Mouse (Mus musculus): ENCODE data around the gene Aldoc. TPM values are rescaled to one million over a fixed set of nuclear protein-coding genes. Genes with fewer than 3 reads are reported as not detected.

Aldoc gene
- polyA plus RNA-seq, 1 experiment from 2014 or later = 24.5 TPM

- no peaks in the 10 kb centered on the region for H3K27me3 ChIP-seq (replicated peaks)
- no peaks in the 10 kb centered on the region for H3K4me1 ChIP-seq
- H3K9ac ChIP-seq = no peak overlapping the region
- H3K4me2 ChIP-seq = no peak overlapping the region
- H3K36me3 ChIP-seq = peaks cover 50% of the 10 kb centered on the region
- WGBS = 97% methylated on average over 2 of the region's 2 CpGs
- no peak for ATAC-seq (ENCODE audit: insufficient read depth, low FRiP score, low read depth)
- no peaks in the 10 kb centered on the region for H3K9me3 ChIP-seq
- no peak overlapping the region for H3K27ac ChIP-seq
- H3K4me3 ChIP-seq (replicated peaks) = no peak overlapping the region
Measured at GRCm38 (mm10) chr11:78313662-78314061, 9.1 kb upstream of the Aldoc start.

GRCm38 (mm10) chr11:78318411-78318810 is 4.4 kb upstream of the Aldoc start:
- Histone ChIP-seq H3K4me1 (peaks cover 13% of the 10 kb centered on the region; the same call in 1 of the 2 replicates), H3K4me2 (no peak overlapping the region), H3K27ac (no peak overlapping the region), H3K9ac (no peak overlapping the region), H3K27me3 (replicated peaks) (no peaks in the 10 kb centered on the region), H3K9me3 (no peaks in the 10 kb centered on the region), H3K36me3 (peaks cover 51% of the 10 kb centered on the region), H3K4me3 (replicated peaks) (no peak overlapping the region)
- WGBS = 95% methylated on average over 2 of the region's 2 CpGs
- ATAC-seq (ENCODE audit: insufficient read depth, low FRiP score, low read depth) = no peak

GRCm38 (mm10) chr11:78322076-78322831 is 514 bp upstream of the Aldoc start:
- Histone ChIP-seq H3K4me1 (peaks cover 15% of the 10 kb centered on the region; the same call in 1 of the 2 replicates), H3K27ac (peak overlapping the region; percentile 59; the same call in 1 of the 2 replicates), H3K9me3 (no peaks in the 10 kb centered on the region), H3K36me3 (peaks cover 29% of the 10 kb centered on the region), H3K4me3 (replicated peaks) (no peak overlapping the region), H3K9ac (no peak overlapping the region), H3K27me3 (replicated peaks) (no peaks in the 10 kb centered on the region), H3K4me2 (peak overlapping the region; percentile 43)
- WGBS = 43% methylated on average over 2 of the region's 2 CpGs
- no peak for ATAC-seq (ENCODE audit: insufficient read depth, low FRiP score, low read depth)

- Histone ChIP-seq H3K36me3 (peaks cover 13% of the 10 kb centered on the region), H3K27ac (no peak overlapping the region), H3K4me2 (no peak overlapping the region), H3K27me3 (replicated peaks) (no peaks in the 10 kb centered on the region), H3K4me3 (replicated peaks) (no peak overlapping the region), H3K9me3 (no peaks in the 10 kb centered on the region), H3K4me1 (peaks cover 20% of the 10 kb centered on the region), H3K9ac (no peak overlapping the region)
- 83% methylated on average over 15 of the region's 15 CpGs for WGBS
- ATAC-seq (ENCODE audit: insufficient read depth, low FRiP score, low read depth) = no peak
Measured at GRCm38 (mm10) chr11:78324000-78324785, 1.4 kb downstream of the Aldoc start.

- H3K27ac ChIP-seq = no peak overlapping the region
- H3K4me1 ChIP-seq = peaks cover 23% of the 10 kb centered on the region
- H3K36me3 ChIP-seq = peaks cover 8% of the 10 kb centered on the region; the same call in 1 of the 2 replicates
- H3K4me3 ChIP-seq (replicated peaks) = no peak overlapping the region
- WGBS = 94% methylated on average over 12 of the region's 12 CpGs
- no peak overlapping the region for H3K4me2 ChIP-seq
- H3K9ac ChIP-seq = no peak overlapping the region
- H3K9me3 ChIP-seq = no peaks in the 10 kb centered on the region
- no peaks in the 10 kb centered on the region for H3K27me3 ChIP-seq (replicated peaks)
- ATAC-seq (ENCODE audit: insufficient read depth, low FRiP score, low read depth) = no peak
Measured at GRCm38 (mm10) chr11:78324965-78325364, 2.2 kb downstream of the Aldoc start.

GRCm38 (mm10) chr11:78327215-78327614 is 4.4 kb downstream of the Aldoc start:
- Histone ChIP-seq H3K4me1 (peaks cover 20% of the 10 kb centered on the region), H3K9ac (no peak overlapping the region), H3K27me3 (replicated peaks) (no peaks in the 10 kb centered on the region), H3K4me2 (no peak overlapping the region), H3K36me3 (no peaks in the 10 kb centered on the region), H3K27ac (no peak overlapping the region), H3K9me3 (no peaks in the 10 kb centered on the region), H3K4me3 (replicated peaks) (no peak overlapping the region)
- 89% methylated on average over 4 of the region's 4 CpGs for WGBS
- no peak for ATAC-seq (ENCODE audit: insufficient read depth, low FRiP score, low read depth)

GRCm38 (mm10) chr11:78327634-78328511 is 5.1 kb downstream of the Aldoc start, which contains the start of gene Pigs:
TSS of gene Pigs (plus strand) at chr11:78328415.
- Histone ChIP-seq H3K27ac (peak within 1 kb of the TSS; percentile 62; the same call in 1 of the 2 replicates), H3K4me2 (peak within 1 kb of the TSS; percentile 94), H3K4me1 (peaks cover 16% of the 10 kb centered on the region; the same call in 1 of the 2 replicates), H3K36me3 (peaks cover 2% of the 10 kb centered on the region; the same call in 1 of the 2 replicates), H3K9ac (peak within 1 kb of the TSS; percentile 85), H3K9me3 (no peaks in the 10 kb centered on the region), H3K27me3 (replicated peaks) (no peaks in the 10 kb centered on the region), H3K4me3 (replicated peaks) (peak within 1 kb of the TSS; percentile 84)
- peak; percentile 95 for ATAC-seq (ENCODE audit: insufficient read depth, low FRiP score, low read depth)
- WGBS = 11% methylated on average over 37 of the region's 37 CpGs

- under 1% methylated on average over 41 of the region's 41 CpGs for WGBS
- Histone ChIP-seq H3K4me2 (peak overlapping the region; percentile 94), H3K4me3 (replicated peaks) (peak overlapping the region; percentile 84), H3K9ac (peak overlapping the region; percentile 85), H3K27me3 (replicated peaks) (no peaks in the 10 kb centered on the region), H3K36me3 (peaks cover 3% of the 10 kb centered on the region; the same call in 1 of the 2 replicates), H3K27ac (no peak overlapping the region), H3K4me1 (peaks cover 8% of the 10 kb centered on the region; the same call in 1 of the 2 replicates), H3K9me3 (no peaks in the 10 kb centered on the region)
- ATAC-seq (ENCODE audit: insufficient read depth, low FRiP score, low read depth) = peak; percentile 67
Measured at GRCm38 (mm10) chr11:78328512-78329056, 5.8 kb downstream of the Aldoc start.

- no peak for ATAC-seq (ENCODE audit: insufficient read depth, low FRiP score, low read depth)
- no peaks in the 10 kb centered on the region for H3K27me3 ChIP-seq (replicated peaks)
- 93% methylated on average over 12 of the region's 12 CpGs for WGBS
- H3K27ac ChIP-seq = no peak overlapping the region
- H3K4me3 ChIP-seq (replicated peaks) = no peak overlapping the region
- peaks cover 7% of the 10 kb centered on the region; the same call in 1 of the 2 replicates for H3K4me1 ChIP-seq
- H3K36me3 ChIP-seq = peaks cover 11% of the 10 kb centered on the region
- H3K9me3 ChIP-seq = no peaks in the 10 kb centered on the region
- H3K4me2 ChIP-seq = no peak overlapping the region
- H3K9ac ChIP-seq = no peak overlapping the region
Measured at GRCm38 (mm10) chr11:78332676-78333075, 9.9 kb downstream of the Aldoc start.

- Histone ChIP-seq H3K4me1 (peaks cover 4% of the 10 kb centered on the region; the same call in 1 of the 2 replicates), H3K36me3 (peaks cover 16% of the 10 kb centered on the region), H3K9me3 (no peaks in the 10 kb centered on the region), H3K4me3 (replicated peaks) (no peak overlapping the region), H3K27me3 (replicated peaks) (no peaks in the 10 kb centered on the region), H3K27ac (no peak overlapping the region), H3K4me2 (no peak overlapping the region), H3K9ac (no peak overlapping the region)
- no peak for ATAC-seq (ENCODE audit: insufficient read depth, low FRiP score, low read depth)
- 88% methylated on average over 5 of the region's 5 CpGs for whole genome bisulfite sequencing
Measured at GRCm38 (mm10) chr11:78333992-78334391, 11.2 kb downstream of the Aldoc start.

GRCm38 (mm10) chr11:78337040-78337439 is 14.3 kb downstream of the Aldoc start:
- H3K36me3 ChIP-seq = peaks cover 25% of the 10 kb centered on the region

More at GRCm38 (mm10) chr11:78337040-78337439, 14.3 kb downstream of the Aldoc start:
- no peak overlapping the region for H3K9ac ChIP-seq
- H3K9me3 ChIP-seq = no peaks in the 10 kb centered on the region
- no peak overlapping the region for H3K27ac ChIP-seq
- no peak for ATAC-seq (ENCODE audit: insufficient read depth, low FRiP score, low read depth)
- H3K4me1 ChIP-seq = no peaks in the 10 kb centered on the region
- no peak overlapping the region for H3K4me2 ChIP-seq
- 94% methylated on average over 8 of the region's 8 CpGs for WGBS
- H3K4me3 ChIP-seq (replicated peaks) = no peak overlapping the region
- H3K27me3 ChIP-seq (replicated peaks) = no peaks in the 10 kb centered on the region

All from stomach, embryonic 15.5 days (tissue).